Mouse (Mus musculus) embryonic facial prominence, embryonic 10.5 days (tissue): Measurements from ENCODE around the gene Tbc1d8. TPM values are rescaled to one million over a fixed set of nuclear protein-coding genes. Genes with fewer than 3 reads are reported as not detected.

Experiments used
- DNase-seq: peaks from one replicate; pipeline ENCODE4 v3.0.0-alpha.2; 2017; ENCODE audit warnings: low spot score
- H3K27ac ChIP-seq: fragments of 300-500 bp; sonication (generic); replicated peaks from 2 replicates; pipeline ENCODE4 v1.5.1; 2016; ENCODE audit warnings: mild to moderate bottlenecking
- H3K27me3 ChIP-seq: fragments of 300-500 bp; sonication (generic); replicated peaks from 2 replicates; pipeline ENCODE4 v1.6.1; 2016; ENCODE audit warnings: low read depth, mild to moderate bottlenecking; ENCODE audit not compliant: poor library complexity, severe bottlenecking
- H3K36me3 ChIP-seq: fragments of 300-500 bp; sonication (generic); replicated peaks from 2 replicates; pipeline ENCODE4 v1.6.1; 2016; ENCODE audit warnings: mild to moderate bottlenecking, moderate library complexity
- H3K4me1 ChIP-seq: fragments of 300-500 bp; sonication (generic); 2 replicates; pipeline ENCODE4 v1.6.1; 2016
- H3K4me3 ChIP-seq: fragments of 300-500 bp; sonication (generic); 2 replicates; pipeline ENCODE4 v1.5.1; 2016; ENCODE audit warnings: mild to moderate bottlenecking, moderate library complexity
- H3K9me3 ChIP-seq: fragments of 300-500 bp; sonication (generic); 2 replicates; pipeline ENCODE4 v1.6.1; 2016; ENCODE audit warnings: mild to moderate bottlenecking
- WGBS: fragments of 180-500 bp; shearing (Covaris S2); methylation state at CpG from one replicate; pipeline ENCODE4 v1.1.7; 2016; 5-methylcytosine and 5-hydroxymethylcytosine counted together
- polyA plus RNA-seq: library from polyadenylated mRNA; unstranded; fragments of >200 nt; fragmentation: Nextera tagmentation; extraction: Ambion mirVana; gene quantifications from 2 replicates; pipeline ENCODE4 v1.2.1, GENCODE M21; 2016

The Tbc1d8 gene
- polyA plus RNA-seq, 1 experiment from 2014 or later = 5.2 TPM

GRCm38 (mm10) chr1:39335561-39336196, 142.9 kb downstream of the Tbc1d8 start:
- no peak overlapping the region for H3K4me3 ChIP-seq
- no peak overlapping the region for H3K27ac ChIP-seq
- H3K27me3 ChIP-seq = peaks cover 26% of the 10 kb centered on the region
- no peaks in the 10 kb centered on the region for H3K36me3 ChIP-seq
- H3K9me3 ChIP-seq = no peaks in the 10 kb centered on the region
- peak; percentile 27 for DNase-seq
- WGBS = 23% methylated on average over 15 of the region's 15 CpGs
- peaks cover 13% of the 10 kb centered on the region for H3K4me1 ChIP-seq

- DNase-seq = no peak
- 88% methylated on average over 4 of the region's 4 CpGs for WGBS
These were observed 146.1 kb downstream of the Tbc1d8 start for GRCm38 (mm10) chr1:39332456-39332855.

GRCm38 (mm10) chr1:39330857-39331594, 147.5 kb downstream of the Tbc1d8 start:
- Histone ChIP-seq H3K4me3 (no peak overlapping the region), H3K27me3 (peaks cover 18% of the 10 kb centered on the region), H3K9me3 (no peaks in the 10 kb centered on the region), H3K36me3 (no peaks in the 10 kb centered on the region), H3K4me1 (peaks cover 7% of the 10 kb centered on the region), H3K27ac (no peak overlapping the region)
- WGBS = 90% methylated on average over 7 of the region's 7 CpGs
- DNase-seq = no peak

More at GRCm38 (mm10) chr1:39332456-39332855, 146.1 kb downstream of the Tbc1d8 start:
- peaks cover 26% of the 10 kb centered on the region for H3K27me3 ChIP-seq
- peaks cover 8% of the 10 kb centered on the region for H3K4me1 ChIP-seq
- H3K27ac ChIP-seq = no peak overlapping the region
- no peak overlapping the region for H3K4me3 ChIP-seq
- H3K36me3 ChIP-seq = no peaks in the 10 kb centered on the region
- no peaks in the 10 kb centered on the region for H3K9me3 ChIP-seq

GRCm38 (mm10) chr1:39327546-39327945, 151.0 kb downstream of the Tbc1d8 start:
- H3K4me3 ChIP-seq = no peak overlapping the region
- H3K4me1 ChIP-seq = no peaks in the 10 kb centered on the region
- no peak for DNase-seq
- no peaks in the 10 kb centered on the region for H3K9me3 ChIP-seq
- no peak overlapping the region for H3K27ac ChIP-seq
- 82% methylated on average over 7 of the region's 7 CpGs for WGBS
- H3K36me3 ChIP-seq = no peaks in the 10 kb centered on the region
- H3K27me3 ChIP-seq = no peaks in the 10 kb centered on the region

GRCm38 (mm10) chr1:39325228-39325627, 153.3 kb downstream of the Tbc1d8 start:
- Histone ChIP-seq H3K27ac (no peak overlapping the region), H3K4me3 (no peak overlapping the region), H3K36me3 (no peaks in the 10 kb centered on the region), H3K4me1 (no peaks in the 10 kb centered on the region), H3K27me3 (no peaks in the 10 kb centered on the region), H3K9me3 (no peaks in the 10 kb centered on the region)
- 87% methylated on average over 6 of the region's 6 CpGs for WGBS
- DNase-seq = no peak

GRCm38 (mm10) chr1:39321954-39322353, 156.6 kb downstream of the Tbc1d8 start:
- Histone ChIP-seq H3K27ac (no peak overlapping the region), H3K4me3 (no peak overlapping the region), H3K27me3 (no peaks in the 10 kb centered on the region), H3K9me3 (no peaks in the 10 kb centered on the region), H3K36me3 (no peaks in the 10 kb centered on the region), H3K4me1 (no peaks in the 10 kb centered on the region)
- WGBS = 85% methylated on average over 6 of the region's 6 CpGs
- DNase-seq = no peak

Other genes starting within 250 kb of the Tbc1d8 start
- gene Rpl31, start 110.9 kb downstream of the Tbc1d8 start, polyA plus RNA-seq = 487 and 499 TPM in 2 replicates
- gene Cnot11, start 56.2 kb upstream of the Tbc1d8 start, polyA plus RNA-seq = 23.2 and 25.3 TPM in 2 replicates
- 23.1 and 23.4 TPM in 2 replicates for gene Rnf149, start 98.7 kb upstream of the Tbc1d8 start, polyA plus RNA-seq
- gene Creg2, start 172.7 kb upstream of the Tbc1d8 start, polyA plus RNA-seq = 0.06 and 0.14 TPM in 2 replicates
- gene Rfx8, start 242.2 kb upstream of the Tbc1d8 start, polyA plus RNA-seq = 0.43 and 0.56 TPM in 2 replicates